Mouse (Mus musculus) forebrain, embryonic 12.5 days (tissue): ENCODE data around the gene Zfp503. TPM values are rescaled to one million over a fixed set of nuclear protein-coding genes. Genes with fewer than 3 reads are reported as not detected.

Experiments
- ATAC-seq: fragments of 200-750 bp; cut with Nextera tagmentation; 2 replicates; pipeline ENCODE4 v1.8.0; 2017; ENCODE audit warnings: moderate TSS enrichment; ENCODE audit not compliant: low FRiP score
- H3K27ac ChIP-seq: fragments of 300-500 bp; sonication (generic); 2 replicates; pipeline ENCODE4 v1.5.1; 2016; ENCODE audit warnings: mild to moderate bottlenecking
- H3K27me3 ChIP-seq: fragments of 300-500 bp; sonication (generic); 2 replicates; pipeline ENCODE4 v1.6.1; 2016; ENCODE audit warnings: mild to moderate bottlenecking
- H3K36me3 ChIP-seq: fragments of 300-500 bp; sonication (generic); replicated peaks from 2 replicates; pipeline ENCODE4 v1.6.1; 2016; ENCODE audit warnings: mild to moderate bottlenecking
- H3K4me1 ChIP-seq: fragments of 300-500 bp; sonication (generic); 2 replicates; pipeline ENCODE4 v1.6.1; 2016
- H3K4me2 ChIP-seq: fragments of 300-500 bp; sonication (generic); 2 replicates; pipeline ENCODE4 v1.6.1; 2016; ENCODE audit warnings: mild to moderate bottlenecking, moderate library complexity
- H3K4me3 ChIP-seq: fragments of 300-500 bp; sonication (generic); replicated peaks from 2 replicates; pipeline ENCODE4 v1.5.1; 2016; ENCODE audit warnings: mild to moderate bottlenecking
- H3K9ac ChIP-seq: fragments of 300-500 bp; sonication (generic); 2 replicates; pipeline ENCODE4 v1.6.1; 2016; ENCODE audit warnings: mild to moderate bottlenecking
- H3K9me3 ChIP-seq: fragments of 300-500 bp; sonication (generic); 2 replicates; pipeline ENCODE4 v1.6.1; 2016
- WGBS: fragments of 180-500 bp; shearing (Covaris S2); methylation state at CpG from one replicate; pipeline ENCODE4 v1.1.7; 2016; 5-methylcytosine and 5-hydroxymethylcytosine counted together
- polyA plus RNA-seq: library from polyadenylated mRNA; unstranded; fragments of >200 nt; fragmentation: Nextera tagmentation; extraction: Ambion mirVana; gene quantifications from 2 replicates; pipeline ENCODE4 v1.2.1, GENCODE M21; 2016

The Zfp503 gene
- polyA plus RNA-seq, 1 experiment from 2014 or later, result 13.8 TPM

DNA sequence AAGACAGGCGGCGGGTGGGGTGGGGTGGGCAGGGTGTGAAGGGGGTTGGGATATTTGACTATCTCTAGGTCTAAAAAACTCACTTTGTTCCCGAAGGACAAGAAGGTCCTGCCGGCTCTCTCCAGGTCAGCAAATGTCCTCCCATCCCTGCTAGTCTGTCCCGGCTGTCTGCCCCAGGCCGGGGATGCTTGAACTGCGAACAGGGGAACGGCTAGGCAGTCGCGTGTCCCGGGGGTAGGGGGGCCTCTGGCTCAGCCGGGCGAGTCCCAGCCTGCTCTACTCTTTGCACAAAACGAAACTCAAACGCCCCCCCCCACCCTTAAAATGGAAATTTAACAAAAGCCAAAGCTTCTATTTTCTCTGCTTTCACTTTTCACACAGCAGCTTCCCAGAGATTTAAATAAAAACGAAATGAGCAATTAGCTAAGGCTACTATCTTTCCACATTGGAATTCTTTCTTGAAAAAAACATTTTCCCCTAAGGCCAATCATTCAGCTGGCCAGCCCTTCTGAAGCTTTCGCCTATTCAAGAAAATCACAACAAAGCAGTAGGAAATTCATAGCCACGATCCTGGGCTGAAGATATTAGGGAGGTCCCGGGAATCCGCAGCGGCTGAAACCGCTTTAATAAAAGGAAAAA lies 6.0 kb downstream of the Zfp503 start:
- under 1% methylated on average over 22 of the region's 22 CpGs for WGBS
- Histone ChIP-seq H3K9me3 (no peaks in the 10 kb centered on the region), H3K4me3 (peak overlapping the region; percentile 38), H3K9ac (peak overlapping the region; percentile 48), H3K27ac (peak overlapping the region; percentile 70), H3K27me3 (peaks cover 82% of the 10 kb centered on the region), H3K4me1 (peaks cover 44% of the 10 kb centered on the region), H3K4me2 (peak overlapping the region; percentile 52), H3K36me3 (no peaks in the 10 kb centered on the region)
- ATAC-seq, result no peak

- Histone ChIP-seq H3K27me3 (peaks cover 84% of the 10 kb centered on the region), H3K9me3 (no peaks in the 10 kb centered on the region), H3K27ac (peak overlapping the region; percentile 70), H3K9ac (peak overlapping the region; percentile 48), H3K4me2 (peak overlapping the region; percentile 52), H3K4me3 (peak overlapping the region; percentile 38), H3K4me1 (peaks cover 44% of the 10 kb centered on the region), H3K36me3 (no peaks in the 10 kb centered on the region)
- no peak for ATAC-seq
- 1% methylated on average over 38 of the region's 38 CpGs for WGBS
Measured at GRCm38 (mm10) chr14:21982592-21983310, 6.7 kb downstream of the Zfp503 start.

GRCm38 (mm10) chr14:21982096-21982591 lies 7.3 kb downstream of the Zfp503 start:
- Histone ChIP-seq H3K9me3 (no peaks in the 10 kb centered on the region), H3K4me1 (peaks cover 44% of the 10 kb centered on the region), H3K27me3 (peaks cover 79% of the 10 kb centered on the region), H3K4me3 (peak overlapping the region; percentile 38), H3K9ac (peak overlapping the region; percentile 48), H3K4me2 (peak overlapping the region; percentile 52), H3K36me3 (no peaks in the 10 kb centered on the region), H3K27ac (peak overlapping the region; percentile 70)
- ATAC-seq, result no peak
- WGBS, result 10% methylated on average over 14 of the region's 14 CpGs

GRCm38 (mm10) chr14:21981462-21981861 lies 7.9 kb downstream of the Zfp503 start:
- 0 out of 2 replicates have a peak overlapping the region, but pooled peaks have one; percentile 11 for H3K4me3 ChIP-seq
- peak overlapping the region; percentile 52 for H3K4me2 ChIP-seq
- peak; percentile 78 for ATAC-seq
- H3K27me3 ChIP-seq, result peaks cover 73% of the 10 kb centered on the region
- H3K9me3 ChIP-seq, result no peaks in the 10 kb centered on the region
- peaks cover 38% of the 10 kb centered on the region for H3K4me1 ChIP-seq
- no peak overlapping the region for H3K9ac ChIP-seq
- no peak overlapping the region for H3K27ac ChIP-seq
- H3K36me3 ChIP-seq, result no peaks in the 10 kb centered on the region
- 3% methylated on average over 22 of the region's 22 CpGs for whole genome bisulfite sequencing

GRCm38 (mm10) chr14:21968978-21969377 lies 20.4 kb downstream of the Zfp503 start:
- Histone ChIP-seq H3K4me3 (no peak overlapping the region), H3K27me3 (peaks cover 41% of the 10 kb centered on the region), H3K9me3 (no peaks in the 10 kb centered on the region), H3K27ac (no peak overlapping the region), H3K9ac (no peak overlapping the region), H3K4me1 (peaks cover 15% of the 10 kb centered on the region), H3K36me3 (no peaks in the 10 kb centered on the region), H3K4me2 (no peak overlapping the region)
- peak; percentile 75 for ATAC-seq
- WGBS, result 10% methylated on average over 4 of the region's 4 CpGs

- Histone ChIP-seq H3K27ac (0 out of 2 replicates have a peak overlapping the region, but pooled peaks have one; percentile 42), H3K4me3 (no peak overlapping the region), H3K4me2 (no peak overlapping the region), H3K27me3 (peaks cover 39% of the 10 kb centered on the region), H3K9ac (no peak overlapping the region), H3K4me1 (peaks cover 15% of the 10 kb centered on the region), H3K9me3 (no peaks in the 10 kb centered on the region), H3K36me3 (no peaks in the 10 kb centered on the region)
- ATAC-seq, result peak; percentile 53
- 49% methylated on average over 12 of the region's 12 CpGs for WGBS
Measured at GRCm38 (mm10) chr14:21967375-21968010, 21.9 kb downstream of the Zfp503 start.

DNA sequence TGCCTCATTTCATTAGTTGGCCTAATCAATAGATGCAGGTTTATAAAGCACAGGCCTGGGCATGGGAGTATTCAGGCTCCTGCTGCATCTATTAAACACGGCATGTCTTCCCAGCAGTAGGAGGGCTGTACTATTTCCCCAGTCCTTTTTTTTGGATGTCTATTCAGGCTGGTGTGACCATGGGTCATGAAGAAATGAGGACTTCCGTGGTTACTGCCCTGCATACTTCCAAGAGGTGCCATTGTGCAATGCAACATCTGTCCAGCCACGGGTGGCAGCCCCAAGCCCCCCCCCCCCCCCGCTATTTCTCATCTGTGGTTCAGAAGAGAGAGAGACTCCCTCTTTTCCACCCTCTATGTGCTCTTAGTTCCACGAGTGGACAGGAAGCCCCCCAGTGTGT lies 23.1 kb downstream of the Zfp503 start:
- Histone ChIP-seq H3K36me3 (no peaks in the 10 kb centered on the region), H3K4me3 (no peak overlapping the region), H3K4me1 (peaks cover 15% of the 10 kb centered on the region), H3K9me3 (no peaks in the 10 kb centered on the region), H3K27ac (no peak overlapping the region), H3K27me3 (peaks cover 37% of the 10 kb centered on the region), H3K9ac (no peak overlapping the region), H3K4me2 (no peak overlapping the region)
- 62% methylated on average over 5 of the region's 5 CpGs for WGBS
- no peak for ATAC-seq

GRCm38 (mm10) chr14:21962381-21963050 lies 26.9 kb downstream of the Zfp503 start:
- Histone ChIP-seq H3K27ac (no peak overlapping the region), H3K4me2 (no peak overlapping the region)

GRCm38 (mm10) chr14:21959243-21959642 lies 30.2 kb downstream of the Zfp503 start:
- no peak for ATAC-seq
- H3K4me3 ChIP-seq, result no peak overlapping the region
- no peaks in the 10 kb centered on the region for H3K36me3 ChIP-seq
- no peaks in the 10 kb centered on the region for H3K27me3 ChIP-seq
- WGBS, result 85% methylated on average over 8 of the region's 8 CpGs
- H3K27ac ChIP-seq, result no peak overlapping the region
- H3K9me3 ChIP-seq, result no peaks in the 10 kb centered on the region
- no peak overlapping the region for H3K4me2 ChIP-seq
- no peaks in the 10 kb centered on the region for H3K4me1 ChIP-seq
- H3K9ac ChIP-seq, result no peak overlapping the region

More at GRCm38 (mm10) chr14:21962381-21963050, 26.9 kb downstream of the Zfp503 start:
- Histone ChIP-seq H3K9me3 (no peaks in the 10 kb centered on the region), H3K4me3 (no peak overlapping the region), H3K9ac (no peak overlapping the region), H3K27me3 (peaks cover 13% of the 10 kb centered on the region; the same call in 1 of the 2 replicates), H3K36me3 (no peaks in the 10 kb centered on the region), H3K4me1 (peaks cover 9% of the 10 kb centered on the region; the same call in 1 of the 2 replicates)
- ATAC-seq, result no peak
- WGBS, result 82% methylated on average over 22 of the region's 22 CpGs

- Histone ChIP-seq H3K27ac (no peak overlapping the region), H3K27me3 (no peaks in the 10 kb centered on the region), H3K4me3 (no peak overlapping the region), H3K36me3 (no peaks in the 10 kb centered on the region), H3K9ac (no peak overlapping the region), H3K4me1 (no peaks in the 10 kb centered on the region), H3K9me3 (no peaks in the 10 kb centered on the region), H3K4me2 (no peak overlapping the region)
- ATAC-seq, result no peak
- 86% methylated on average over 5 of the region's 5 CpGs for WGBS
Measured at GRCm38 (mm10) chr14:21958643-21959042, 30.8 kb downstream of the Zfp503 start.

GRCm38 (mm10) chr14:21952541-21952940 lies 36.9 kb downstream of the Zfp503 start:
- H3K4me3 ChIP-seq, result no peak overlapping the region
- no peak overlapping the region for H3K27ac ChIP-seq
- H3K9me3 ChIP-seq, result peaks cover 5% of the 10 kb centered on the region; the same call in 1 of the 2 replicates
- 86% methylated on average over 7 of the region's 7 CpGs for WGBS
- no peak overlapping the region for H3K4me2 ChIP-seq
- no peaks in the 10 kb centered on the region for H3K27me3 ChIP-seq
- H3K4me1 ChIP-seq, result no peaks in the 10 kb centered on the region
- H3K36me3 ChIP-seq, result no peaks in the 10 kb centered on the region
- ATAC-seq, result no peak
- H3K9ac ChIP-seq, result no peak overlapping the region
